Mouse (Mus musculus) limb, embryonic 14.5 days (tissue): ENCODE measurements around the gene Aldh3b3. TPM values are rescaled to one million over a fixed set of nuclear protein-coding genes. Genes with fewer than 3 reads are reported as not detected.

ENCODE experiments used
- ATAC-seq: fragments of 200-750 bp; cut with Nextera tagmentation; 2 replicates; pipeline ENCODE4 v1.8.0; 2017; ENCODE audit warnings: low read depth, moderate number of reproducible peaks, moderate TSS enrichment; ENCODE audit not compliant: low FRiP score
- DNase-seq: peaks from one replicate; pipeline ENCODE4 v3.0.0-alpha.2; 2015; ENCODE audit warnings: low spot score
- H3K27ac ChIP-seq: fragments of 300-500 bp; sonication (generic); replicated peaks from 2 replicates; pipeline ENCODE4 v1.5.1; 2014; ENCODE audit warnings: low read depth, mild to moderate bottlenecking, low read length, moderate library complexity, mixed read lengths
- H3K27me3 ChIP-seq: fragments of 300-500 bp; sonication (generic); 2 replicates; pipeline ENCODE4 v1.6.1; 2014; ENCODE audit warnings: low read length, mixed read lengths; ENCODE audit not compliant: control insufficient read depth, insufficient read depth
- H3K36me3 ChIP-seq: fragments of 300-500 bp; sonication (generic); 2 replicates; pipeline ENCODE4 v1.6.1; 2014; ENCODE audit warnings: mild to moderate bottlenecking, low read length, moderate library complexity, mixed read lengths; ENCODE audit not compliant: control insufficient read depth, insufficient read depth
- H3K4me1 ChIP-seq: fragments of 300-500 bp; sonication (generic); 2 replicates; pipeline ENCODE4 v1.6.1; 2014; ENCODE audit warnings: antibody characterized with exemption, low read length, mixed read lengths; ENCODE audit not compliant: control insufficient read depth, insufficient read depth
- H3K4me2 ChIP-seq: fragments of 300-500 bp; sonication (generic); replicated peaks from 2 replicates; pipeline ENCODE4 v1.6.1; 2014; ENCODE audit warnings: low read depth, mild to moderate bottlenecking, low read length, moderate library complexity; ENCODE audit not compliant: severe bottlenecking
- H3K4me3 ChIP-seq: fragments of 300-500 bp; sonication (generic); replicated peaks from 2 replicates; pipeline ENCODE4 v1.5.1; 2014; ENCODE audit warnings: low read length
- H3K9ac ChIP-seq: fragments of 300-500 bp; sonication (generic); 2 replicates; pipeline ENCODE4 v1.6.1; 2014; ENCODE audit warnings: mild to moderate bottlenecking, low read depth, low read length, moderate library complexity; ENCODE audit not compliant: severe bottlenecking
- H3K9me3 ChIP-seq: fragments of 300-500 bp; sonication (generic); 2 replicates; pipeline ENCODE4 v1.6.1; 2016; ENCODE audit warnings: low read length; ENCODE audit not compliant: control insufficient read depth
- POLR2A ChIP-seq: fragments of 200-500 bp; IDR thresholded peaks from 2 replicates; pipeline ENCODE4 v1.8.0; 2012; ENCODE audit warnings: inconsistent platforms, mild to moderate bottlenecking, moderate library complexity, borderline replicate concordance; ENCODE audit not compliant: insufficient read depth, insufficient read length; ENCODE audit errors: extremely low read depth
- WGBS: fragments of 180-500 bp; shearing (Covaris S2); extraction: QIAGEN DNeasy Blood & Tissue Kit; methylation state at CpG from one replicate; pipeline ENCODE4 v1.1.7; 2014; 5-methylcytosine and 5-hydroxymethylcytosine counted together
- polyA plus RNA-seq, 2 experiments: library from polyadenylated mRNA; depleted of rRNA in 1 of 2; stranded (reverse) in 1 of 2; unstranded in 1 of 2; fragments of >200 nt; fragmentation: Nextera tagmentation in 1 of 2; extraction: Ambion mirVana in 1 of 2; gene quantifications; 2 replicates each; pipeline versions ENCODE4 v1.2.1 to v1.2.3; 2012 to 2014

The Aldh3b3 gene
- polyA plus RNA-seq, 2 experiments: 0.33 to 0.52 TPM

GRCm38 (mm10) chr19:3916727-3917126 is 41.7 kb upstream of the Aldh3b3 start:
- WGBS: 74% methylated on average over 11 of the region's 11 CpGs
- no peak overlapping the region for H3K27ac ChIP-seq
- H3K4me1 ChIP-seq: peaks cover 11% of the 10 kb centered on the region
- no peak overlapping the region for H3K4me2 ChIP-seq
- H3K36me3 ChIP-seq: no peaks in the 10 kb centered on the region
- no peak for ATAC-seq
- H3K27me3 ChIP-seq: no peaks in the 10 kb centered on the region
- no peak for DNase-seq
- TF ChIP-seq POLR2A: no peak
- H3K9ac ChIP-seq: no peak overlapping the region
- no peaks in the 10 kb centered on the region for H3K9me3 ChIP-seq
- no peak overlapping the region for H3K4me3 ChIP-seq

GRCm38 (mm10) chr19:3919928-3920327 is 38.5 kb upstream of the Aldh3b3 start:
- Histone ChIP-seq H3K4me2 (no peak overlapping the region), H3K9ac (no peak overlapping the region), H3K27ac (no peak overlapping the region), H3K27me3 (no peaks in the 10 kb centered on the region), H3K36me3 (no peaks in the 10 kb centered on the region), H3K4me3 (no peak overlapping the region), H3K9me3 (no peaks in the 10 kb centered on the region), H3K4me1 (no peaks in the 10 kb centered on the region)
- no peak for DNase-seq
- no peak for TF ChIP-seq POLR2A
- no peak for ATAC-seq

GRCm38 (mm10) chr19:3922661-3923371 is 35.6 kb upstream of the Aldh3b3 start:
- Histone ChIP-seq H3K27me3 (no peaks in the 10 kb centered on the region), H3K27ac (peak overlapping the region; percentile 38; the same call in 1 of the 2 replicates), H3K36me3 (no peaks in the 10 kb centered on the region), H3K4me1 (no peaks in the 10 kb centered on the region; the same call in 1 of the 2 replicates), H3K9me3 (no peaks in the 10 kb centered on the region), H3K4me2 (no peak overlapping the region), H3K9ac (no peak overlapping the region), H3K4me3 (no peak overlapping the region)
- ATAC-seq: no peak
- 53% methylated on average over 10 of the region's 10 CpGs for WGBS
- TF ChIP-seq POLR2A: no peak
- DNase-seq: no peak

- Histone ChIP-seq H3K4me3 (no peak overlapping the region), H3K4me1 (no peaks in the 10 kb centered on the region; the same call in 1 of the 2 replicates), H3K27me3 (no peaks in the 10 kb centered on the region), H3K9me3 (no peaks in the 10 kb centered on the region), H3K36me3 (no peaks in the 10 kb centered on the region), H3K9ac (no peak overlapping the region), H3K4me2 (no peak overlapping the region), H3K27ac (peak overlapping the region; percentile 39)
- DNase-seq (peak; percentile 37), ATAC-seq (peak; percentile 62)
- TF ChIP-seq POLR2A: no peak
- WGBS: 56% methylated on average over 13 of the region's 13 CpGs
Observed at GRCm38 (mm10) chr19:3923586-3923985, 34.9 kb upstream of the Aldh3b3 start.

- no peaks in the 10 kb centered on the region for H3K9me3 ChIP-seq
- no peak overlapping the region for H3K9ac ChIP-seq
- no peak overlapping the region for H3K4me3 ChIP-seq
- H3K27ac ChIP-seq: peak overlapping the region; percentile 39
- no peak for DNase-seq
- ATAC-seq: no peak
- peaks cover 4% of the 10 kb centered on the region for H3K4me1 ChIP-seq
- no peak for TF ChIP-seq POLR2A
- 82% methylated on average over 8 of the region's 8 CpGs for WGBS
- H3K4me2 ChIP-seq: no peak overlapping the region
- H3K36me3 ChIP-seq: no peaks in the 10 kb centered on the region
- H3K27me3 ChIP-seq: no peaks in the 10 kb centered on the region
Observed at GRCm38 (mm10) chr19:3924190-3924589, 34.3 kb upstream of the Aldh3b3 start.

- Histone ChIP-seq H3K4me3 (no peak overlapping the region), H3K9ac (no peak overlapping the region), H3K27ac (no peak overlapping the region), H3K9me3 (no peaks in the 10 kb centered on the region), H3K36me3 (no peaks in the 10 kb centered on the region), H3K4me2 (no peak overlapping the region), H3K27me3 (no peaks in the 10 kb centered on the region), H3K4me1 (peaks cover 11% of the 10 kb centered on the region)
- DNase-seq: no peak
- no peak for TF ChIP-seq POLR2A
- no peak for ATAC-seq
- WGBS: 93% methylated on average over 7 of the region's 7 CpGs
Observed at GRCm38 (mm10) chr19:3924868-3925267, 33.6 kb upstream of the Aldh3b3 start.
